Mouse (Mus musculus): ENCODE results near the gene Tmem52. TPM values are rescaled to one million over a fixed set of nuclear protein-coding genes. Genes with fewer than 3 reads are reported as not detected.

Gene Tmem52
- polyA plus RNA-seq, 1 experiment from 2014 or later = 0.72 TPM

GRCm38 (mm10) chr4:155482733-155483540 lies 14.0 kb downstream of the Tmem52 start:
- H3K27me3 ChIP-seq (ENCODE audit: control insufficient read depth, insufficient read depth, low read depth, low read length) = no peaks in the 10 kb centered on the region
- 72% methylated on average over 8 of the region's 8 CpGs for WGBS
- no peak overlapping the region for H3K27ac ChIP-seq (ENCODE audit: low read length)
- no peak for ATAC-seq (ENCODE audit: low read depth)
- no peak overlapping the region for H3K4me3 ChIP-seq (ENCODE audit: low read length)
- no peak overlapping the region for H3K4me2 ChIP-seq (ENCODE audit: low read depth, low read length)
- H3K36me3 ChIP-seq (ENCODE audit: control insufficient read depth, insufficient read depth, low read length) = no peaks in the 10 kb centered on the region
- H3K9ac ChIP-seq (ENCODE audit: low read length) = no peak overlapping the region
- H3K4me1 ChIP-seq (replicated peaks; ENCODE audit: control insufficient read depth, insufficient read depth, low read length) = peaks cover 19% of the 10 kb centered on the region
- no peaks in the 10 kb centered on the region for H3K9me3 ChIP-seq (ENCODE audit: control insufficient read depth, low read length)

- ATAC-seq (ENCODE audit: low read depth) = no peak
- Histone ChIP-seq H3K36me3 (ENCODE audit: control insufficient read depth, insufficient read depth, low read length) (no peaks in the 10 kb centered on the region), H3K27me3 (ENCODE audit: control insufficient read depth, insufficient read depth, low read depth, low read length) (no peaks in the 10 kb centered on the region), H3K4me2 (ENCODE audit: low read depth, low read length) (no peak overlapping the region), H3K9me3 (ENCODE audit: control insufficient read depth, low read length) (no peaks in the 10 kb centered on the region), H3K4me3 (ENCODE audit: low read length) (no peak overlapping the region), H3K4me1 (replicated peaks; ENCODE audit: control insufficient read depth, insufficient read depth, low read length) (peaks cover 44% of the 10 kb centered on the region), H3K27ac (ENCODE audit: low read length) (peak overlapping the region; percentile 42), H3K9ac (ENCODE audit: low read length) (no peak overlapping the region)
- 66% methylated on average over 3 of the region's 3 CpGs for WGBS
Measured at GRCm38 (mm10) chr4:155485521-155485920, 16.6 kb downstream of the Tmem52 start.

GRCm38 (mm10) chr4:155487746-155488145 lies 18.8 kb downstream of the Tmem52 start:
- ATAC-seq (ENCODE audit: low read depth) = no peak
- peak overlapping the region; percentile 94 for H3K27ac ChIP-seq (ENCODE audit: low read length)
- H3K27me3 ChIP-seq (ENCODE audit: control insufficient read depth, insufficient read depth, low read depth, low read length) = no peaks in the 10 kb centered on the region
- peak overlapping the region; percentile 0; the same call in 1 of the 2 replicates for H3K4me2 ChIP-seq (ENCODE audit: low read depth, low read length)
- H3K9me3 ChIP-seq (ENCODE audit: control insufficient read depth, low read length) = no peaks in the 10 kb centered on the region
- H3K9ac ChIP-seq (ENCODE audit: low read length) = peak overlapping the region; percentile 44; the same call in 1 of the 2 replicates
- WGBS = 14% methylated on average over 3 of the region's 3 CpGs
- H3K4me3 ChIP-seq (ENCODE audit: low read length) = no peak overlapping the region
- peaks cover 43% of the 10 kb centered on the region for H3K4me1 ChIP-seq (replicated peaks; ENCODE audit: control insufficient read depth, insufficient read depth, low read length)
- H3K36me3 ChIP-seq (ENCODE audit: control insufficient read depth, insufficient read depth, low read length) = no peaks in the 10 kb centered on the region

- no peaks in the 10 kb centered on the region for H3K36me3 ChIP-seq (ENCODE audit: control insufficient read depth, insufficient read depth, low read length)
- peak; percentile 88 for ATAC-seq (ENCODE audit: low read depth)
- H3K4me3 ChIP-seq (ENCODE audit: low read length) = no peak overlapping the region
- WGBS = 39% methylated on average over 8 of the region's 8 CpGs
- H3K27ac ChIP-seq (ENCODE audit: low read length) = peak overlapping the region; percentile 94
- peak overlapping the region; percentile 46 for H3K9ac ChIP-seq (ENCODE audit: low read length)
- peak overlapping the region; percentile 0; the same call in 1 of the 2 replicates for H3K4me2 ChIP-seq (ENCODE audit: low read depth, low read length)
- peaks cover 47% of the 10 kb centered on the region for H3K4me1 ChIP-seq (replicated peaks; ENCODE audit: control insufficient read depth, insufficient read depth, low read length)
- H3K27me3 ChIP-seq (ENCODE audit: control insufficient read depth, insufficient read depth, low read depth, low read length) = no peaks in the 10 kb centered on the region
- H3K9me3 ChIP-seq (ENCODE audit: control insufficient read depth, low read length) = no peaks in the 10 kb centered on the region
Measured at GRCm38 (mm10) chr4:155488232-155489025, 19.5 kb downstream of the Tmem52 start.

GRCm38 (mm10) chr4:155489101-155489970 lies 20.4 kb downstream of the Tmem52 start:
- Histone ChIP-seq H3K27ac (ENCODE audit: low read length) (peak overlapping the region; percentile 94), H3K4me3 (ENCODE audit: low read length) (no peak overlapping the region), H3K9me3 (ENCODE audit: control insufficient read depth, low read length) (no peaks in the 10 kb centered on the region), H3K27me3 (ENCODE audit: control insufficient read depth, insufficient read depth, low read depth, low read length) (no peaks in the 10 kb centered on the region), H3K9ac (ENCODE audit: low read length) (no peak overlapping the region), H3K4me2 (ENCODE audit: low read depth, low read length) (no peak overlapping the region), H3K36me3 (ENCODE audit: control insufficient read depth, insufficient read depth, low read length) (no peaks in the 10 kb centered on the region), H3K4me1 (replicated peaks; ENCODE audit: control insufficient read depth, insufficient read depth, low read length) (peaks cover 54% of the 10 kb centered on the region)
- 74% methylated on average over 9 of the region's 9 CpGs for WGBS
- no peak for ATAC-seq (ENCODE audit: low read depth)

- WGBS = 25% methylated on average over 5 of the region's 5 CpGs
- H3K4me1 ChIP-seq (replicated peaks; ENCODE audit: control insufficient read depth, insufficient read depth, low read length) = peaks cover 59% of the 10 kb centered on the region
- peak overlapping the region; percentile 92 for H3K4me3 ChIP-seq (ENCODE audit: low read length)
- no peak for ATAC-seq (ENCODE audit: low read depth)
- no peaks in the 10 kb centered on the region for H3K27me3 ChIP-seq (ENCODE audit: control insufficient read depth, insufficient read depth, low read depth, low read length)
- H3K4me2 ChIP-seq (ENCODE audit: low read depth, low read length) = peak overlapping the region; percentile 82
- H3K36me3 ChIP-seq (ENCODE audit: control insufficient read depth, insufficient read depth, low read length) = no peaks in the 10 kb centered on the region
- peak overlapping the region; percentile 100 for H3K9ac ChIP-seq (ENCODE audit: low read length)
- peak overlapping the region; percentile 86 for H3K27ac ChIP-seq (ENCODE audit: low read length)
- H3K9me3 ChIP-seq (ENCODE audit: control insufficient read depth, low read length) = no peaks in the 10 kb centered on the region
Measured at GRCm38 (mm10) chr4:155490456-155490855, 21.5 kb downstream of the Tmem52 start.

GRCm38 (mm10) chr4:155490990-155491504 lies 22.1 kb downstream of the Tmem52 start, which contains the start of gene Gnb1:
TSS of gene Gnb1 (plus strand) at chr4:155491361.
- peak within 1 kb of the TSS; percentile 91 for H3K27ac ChIP-seq (ENCODE audit: low read length)
- H3K36me3 ChIP-seq (ENCODE audit: control insufficient read depth, insufficient read depth, low read length) = no peaks in the 10 kb centered on the region
- H3K4me2 ChIP-seq (ENCODE audit: low read depth, low read length) = peak within 1 kb of the TSS; percentile 83
- H3K27me3 ChIP-seq (ENCODE audit: control insufficient read depth, insufficient read depth, low read depth, low read length) = no peaks in the 10 kb centered on the region
- H3K9ac ChIP-seq (ENCODE audit: low read length) = peak within 1 kb of the TSS; percentile 100
- WGBS = under 1% methylated on average over 56 of the region's 60 CpGs
- peak within 1 kb of the TSS; percentile 92 for H3K4me3 ChIP-seq (ENCODE audit: low read length)
- peaks cover 59% of the 10 kb centered on the region for H3K4me1 ChIP-seq (replicated peaks; ENCODE audit: control insufficient read depth, insufficient read depth, low read length)
- peak; percentile 81 for ATAC-seq (ENCODE audit: low read depth)
- no peaks in the 10 kb centered on the region for H3K9me3 ChIP-seq (ENCODE audit: control insufficient read depth, low read length)

- H3K4me2 ChIP-seq (ENCODE audit: low read depth, low read length) = peak overlapping the region; percentile 83
- peak overlapping the region; percentile 100 for H3K9ac ChIP-seq (ENCODE audit: low read length)
- peak overlapping the region; percentile 91 for H3K27ac ChIP-seq (ENCODE audit: low read length)
- H3K27me3 ChIP-seq (ENCODE audit: control insufficient read depth, insufficient read depth, low read depth, low read length) = no peaks in the 10 kb centered on the region
- 1% methylated on average over 48 of the region's 54 CpGs for WGBS
- H3K4me3 ChIP-seq (ENCODE audit: low read length) = peak overlapping the region; percentile 92
- no peaks in the 10 kb centered on the region for H3K9me3 ChIP-seq (ENCODE audit: control insufficient read depth, low read length)
- H3K4me1 ChIP-seq (replicated peaks; ENCODE audit: control insufficient read depth, insufficient read depth, low read length) = peaks cover 58% of the 10 kb centered on the region
- no peaks in the 10 kb centered on the region for H3K36me3 ChIP-seq (ENCODE audit: control insufficient read depth, insufficient read depth, low read length)
- ATAC-seq (ENCODE audit: low read depth) = peak; percentile 34
Measured at GRCm38 (mm10) chr4:155491529-155492130, 22.7 kb downstream of the Tmem52 start.
